Mouse (Mus musculus): ENCODE results near the gene Adamts12. TPM values are rescaled to one million over a fixed set of nuclear protein-coding genes. Genes with fewer than 3 reads are reported as not detected.

Gene Adamts12
- total and polyA plus RNA-seq, 3 experiments = 0.03 to 0.12 (median 0.04) TPM

DNA sequence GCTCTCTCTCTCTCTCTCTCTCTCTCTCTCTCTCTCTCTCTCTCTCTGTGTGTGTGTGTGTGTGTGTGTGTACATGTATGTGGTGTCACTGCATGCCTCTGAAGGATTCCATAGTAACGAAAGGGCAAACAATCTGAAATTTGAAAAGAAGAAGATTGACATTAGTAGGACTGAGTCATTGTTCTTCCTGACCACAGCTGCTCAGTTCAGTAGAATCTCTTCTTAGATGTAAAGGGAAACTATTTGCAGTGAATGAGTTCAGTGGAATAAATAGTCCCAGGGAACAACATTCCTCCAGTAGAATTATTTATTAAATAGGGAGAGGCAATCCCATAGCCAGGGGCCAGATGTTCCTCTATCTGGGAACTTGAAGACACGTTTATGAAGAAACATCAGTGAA is 40.5 kb downstream of the Adamts12 start:
- Histone ChIP-seq H3K4me3 (replicated peaks in 1 of 3; ENCODE audit: low read depth in 2 of 3, low read length in 2 of 3, poor library complexity in 1 of 3) (no peak overlapping the region), H3K27ac (ENCODE audit: insufficient read depth, low read depth) (no peak overlapping the region), H3K4me2 (ENCODE audit: insufficient read depth, low read depth, poor library complexity, severe bottlenecking) (no peak overlapping the region), H3K9ac (ENCODE audit: insufficient read depth, low read depth) (no peak overlapping the region), H3K4me1 (ENCODE audit: control insufficient read depth in 1 of 2, insufficient read depth in 2 of 2) (peaks cover 0 to 3% of the 10 kb centered on the region in 2 experiments; a peak in 1 of 4 replicates), H3K79me2 (replicated peaks; ENCODE audit: control insufficient read depth, extremely low read depth, insufficient read depth, poor library complexity, severe bottlenecking) (no peaks in the 10 kb centered on the region), H3K9me3 (replicated peaks; ENCODE audit: low read length) (no peaks in the 10 kb centered on the region), H3K36me3 (replicated peaks in 1 of 2; ENCODE audit: control insufficient read depth in 1 of 2, insufficient read depth in 1 of 2, low read length in 1 of 2) (no peaks in the 10 kb centered on the region), H3K27me3 (replicated peaks) (no peaks in the 10 kb centered on the region)
- dilution Hi-C loops (cut with MboI; ENCODE audit: extremely low pct_ligation_motif_present, extremely low pct_unique_long_range_greater_than_20kb, low sequenced_read_pairs) (no loop called here), in situ Hi-C loops (cut with MboI; ENCODE audit: low pct_ligation_motif_present, low pct_unique_long_range_greater_than_20kb, low sequenced_read_pairs) (no loop called here)
- TF ChIP-seq NELFE (IDR thresholded peaks at IDR 0.05; ENCODE audit: low read depth, low read length) (no peak), JUN (IDR thresholded peaks at IDR 0.05; ENCODE audit: insufficient read depth, low read depth, low read length) (no peak), MAFK (IDR thresholded peaks at IDR 0.05; ENCODE audit: insufficient replicate concordance, low read length) (no peak), JUND (conservative IDR thresholded peaks at IDR 0.05; ENCODE audit: low read depth, low read length) (no peak), E2F4 (IDR thresholded peaks at IDR 0.05; ENCODE audit: insufficient replicate concordance, low read depth, low read length) (no peak), GABPA (IDR thresholded peaks at IDR 0.05; ENCODE audit: insufficient replicate concordance, low read depth, low read length) (no peak), NRF1 (IDR thresholded peaks at IDR 0.05; ENCODE audit: low read depth, low read length) (no peak), RCOR1 (conservative IDR thresholded peaks at IDR 0.05; ENCODE audit: low read depth, low read length) (no peak), SMC3 (IDR thresholded peaks at IDR 0.05; ENCODE audit: low read depth, low read length) (no peak), ETS1 (conservative IDR thresholded peaks at IDR 0.05; ENCODE audit: low read depth, low read length) (no peak), ZC3H11A (IDR thresholded peaks at IDR 0.05; ENCODE audit: low read depth, low read length) (no peak), USF2 (conservative IDR thresholded peaks at IDR 0.05; ENCODE audit: low read depth, low read length) (no peak), MYC (IDR thresholded peaks at IDR 0.05; ENCODE audit: low read depth, low read length) (no peak), TCF12 (IDR thresholded peaks at IDR 0.05; ENCODE audit: low read depth, low read length) (no peak)
- no peak for DNase-seq (ENCODE audit: extremely low read depth)

DNA sequence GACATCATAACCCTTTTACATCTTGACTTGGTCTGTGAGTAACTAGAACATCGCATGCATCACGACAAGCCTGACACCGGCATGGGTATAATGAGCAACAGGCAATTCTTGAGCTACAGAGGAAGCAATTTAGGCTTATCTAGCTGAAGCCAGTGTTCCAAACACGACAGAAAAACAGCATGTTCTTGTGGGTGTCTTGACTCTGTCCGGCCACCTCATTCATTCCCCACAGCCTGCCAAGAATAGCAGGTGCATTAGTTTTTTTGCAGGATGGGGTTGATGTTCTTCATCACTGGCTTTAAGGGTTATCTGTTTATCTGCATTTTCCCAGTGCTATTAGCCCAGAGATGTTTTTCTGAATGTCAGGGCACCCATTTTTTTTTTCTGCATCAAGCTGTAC is 42.8 kb downstream of the Adamts12 start:
- no peak overlapping the region for H3K4me2 ChIP-seq (ENCODE audit: insufficient read depth, low read depth, poor library complexity, severe bottlenecking)
- H3K4me3 ChIP-seq (replicated peaks in 1 of 3; ENCODE audit: low read depth in 2 of 3, low read length in 2 of 3, poor library complexity in 1 of 3) = no peak overlapping the region
- no peaks in the 10 kb centered on the region for H3K79me2 ChIP-seq (replicated peaks; ENCODE audit: control insufficient read depth, extremely low read depth, insufficient read depth, poor library complexity, severe bottlenecking)
- no peaks in the 10 kb centered on the region for H3K9me3 ChIP-seq (replicated peaks; ENCODE audit: low read length)
- H3K9ac ChIP-seq (ENCODE audit: insufficient read depth, low read depth) = no peak overlapping the region
- dilution Hi-C loops (cut with MboI; ENCODE audit: extremely low pct_ligation_motif_present, extremely low pct_unique_long_range_greater_than_20kb, low sequenced_read_pairs) (no loop called here), in situ Hi-C loops (cut with MboI; ENCODE audit: low pct_ligation_motif_present, low pct_unique_long_range_greater_than_20kb, low sequenced_read_pairs) (no loop called here)
- no peaks in the 10 kb centered on the region for H3K4me1 ChIP-seq (ENCODE audit: control insufficient read depth in 1 of 2, insufficient read depth in 2 of 2)
- no peaks in the 10 kb centered on the region for H3K36me3 ChIP-seq (replicated peaks in 1 of 2; ENCODE audit: control insufficient read depth in 1 of 2, insufficient read depth in 1 of 2, low read length in 1 of 2)
- no peak overlapping the region for H3K27ac ChIP-seq (ENCODE audit: insufficient read depth, low read depth)
- no peak for TF ChIP-seq ZNF384 (IDR thresholded peaks at IDR 0.05; ENCODE audit: low read depth, low read length)
- no peak for TF ChIP-seq POLR2AphosphoS2 (IDR thresholded peaks at IDR 0.05; ENCODE audit: low read depth, low read length)
- no peak for TF ChIP-seq MAZ (IDR thresholded peaks at IDR 0.05; ENCODE audit: low read depth, low read length)
- no peak for TF ChIP-seq SIN3A (IDR thresholded peaks at IDR 0.05; ENCODE audit: low read length)
- H3K27me3 ChIP-seq (replicated peaks) = no peaks in the 10 kb centered on the region
- DNase-seq (ENCODE audit: extremely low read depth) = no peak
